Mouse (Mus musculus) CH12.LX (cell line): Measurements from ENCODE around the gene Rnase2b. TPM values are rescaled to one million over a fixed set of nuclear protein-coding genes. Genes with fewer than 3 reads are reported as not detected.

ENCODE experiments used
- DNase-seq: peaks from one replicate; pipeline ENCODE4 v3.0.0-alpha.2; 2013; ENCODE audit errors: extremely low read depth
- H3K27ac ChIP-seq: 2 replicates; pipeline ENCODE4 v1.5.1; 2012; ENCODE audit warnings: low read depth, mild to moderate bottlenecking, control low read depth, moderate library complexity; ENCODE audit not compliant: insufficient read depth
- H3K27me3 ChIP-seq: replicated peaks from 2 replicates; pipeline ENCODE3; 2012; ENCODE audit warnings: inconsistent platforms
- H3K36me3 ChIP-seq, 2 experiments: replicated peaks in 1 of 2; 2 replicates each; pipeline versions ENCODE3 to v1.6.1; 2012; ENCODE audit warnings: inconsistent platforms in 1 of 2, low read length in 1 of 2, mild to moderate bottlenecking in 1 of 2, mixed read lengths in 1 of 2, moderate library complexity in 1 of 2; ENCODE audit not compliant: control insufficient read depth in 1 of 2, insufficient read depth in 1 of 2
- H3K4me1 ChIP-seq, 2 experiments: 2 replicates each; pipeline ENCODE4 v1.6.1; 2012; ENCODE audit warnings: inconsistent platforms in 1 of 2, moderate library complexity in 1 of 2; ENCODE audit not compliant: insufficient read depth in 2 of 2, control insufficient read depth in 1 of 2
- H3K4me2 ChIP-seq: 2 replicates; pipeline ENCODE4 v1.6.1; 2012; ENCODE audit warnings: low read depth, mild to moderate bottlenecking, control low read depth; ENCODE audit not compliant: poor library complexity, insufficient read depth, severe bottlenecking
- H3K4me3 ChIP-seq, 3 experiments: fragments of 150-350 bp in 1 of 3; sonication (generic) in 1 of 3; replicated peaks in 1 of 3; 2 replicates each; pipeline versions ENCODE3 to v1.5.1; 2011 to 2012; ENCODE audit warnings: low read depth in 2 of 3, low read length in 2 of 3, mild to moderate bottlenecking in 2 of 3, moderate library complexity in 2 of 3, control low read depth in 1 of 3, improper control_type of control experiment in 1 of 3, inconsistent platforms in 1 of 3, mixed read lengths in 1 of 3; ENCODE audit not compliant: poor library complexity in 1 of 3
- H3K79me2 ChIP-seq: replicated peaks from 2 replicates; pipeline ENCODE4 v1.6.1; 2012; ENCODE audit warnings: mild to moderate bottlenecking, moderate library complexity; ENCODE audit not compliant: control insufficient read depth, poor library complexity, insufficient read depth, severe bottlenecking; ENCODE audit errors: extremely low read depth
- H3K9ac ChIP-seq: 2 replicates; pipeline ENCODE4 v1.6.1; 2012; ENCODE audit warnings: low read depth, mild to moderate bottlenecking, control low read depth, moderate library complexity; ENCODE audit not compliant: insufficient read depth
- H3K9me3 ChIP-seq: replicated peaks from 2 replicates; pipeline ENCODE3; 2012; ENCODE audit warnings: low read length, inconsistent platforms, mixed read lengths
- BHLHE40 ChIP-seq: IDR thresholded peaks from 2 replicates; pipeline ENCODE4 v1.6.1; 2011; ENCODE audit warnings: mild to moderate bottlenecking, low read depth, low read length, improper control_type of control experiment
- CHD2 ChIP-seq: IDR thresholded peaks from 2 replicates; pipeline ENCODE4 v1.6.1; 2011; ENCODE audit warnings: low read length, improper control_type of control experiment
- CTCF ChIP-seq, 2 experiments: IDR thresholded peaks in 1 of 2; conservative IDR thresholded peaks in 1 of 2; 2 replicates each; pipeline ENCODE4 v1.5.1; 2011 to 2012; ENCODE audit warnings: low read depth in 2 of 2, low read length in 2 of 2, improper control_type of control experiment in 1 of 2, inconsistent platforms in 1 of 2, mild to moderate bottlenecking in 1 of 2, moderate library complexity in 1 of 2
- ELF1 ChIP-seq: IDR thresholded peaks from 2 replicates; pipeline ENCODE4 v1.6.1; 2014; ENCODE audit warnings: low read depth, mild to moderate bottlenecking, inconsistent platforms, low read length, improper control_type of control experiment
- ETS1 ChIP-seq: conservative IDR thresholded peaks from 2 replicates; pipeline ENCODE4 v1.6.1; 2012; ENCODE audit warnings: low read depth, mild to moderate bottlenecking, inconsistent platforms, low read length, improper control_type of control experiment, moderate library complexity
- HCFC1 ChIP-seq: IDR thresholded peaks from 2 replicates; pipeline ENCODE4 v1.6.1; 2012; ENCODE audit warnings: low read depth, mild to moderate bottlenecking, inconsistent platforms, low read length, improper control_type of control experiment
- IRF4 ChIP-seq: IDR thresholded peaks from 2 replicates; pipeline ENCODE4 v1.6.1; 2014; ENCODE audit warnings: low read depth, mild to moderate bottlenecking, inconsistent platforms, low read length, improper control_type of control experiment
- JUND ChIP-seq: conservative IDR thresholded peaks from 2 replicates; pipeline ENCODE4 v1.6.1; 2011; ENCODE audit warnings: low read depth, low read length, improper control_type of control experiment
- MAFK ChIP-seq: IDR thresholded peaks from 2 replicates; pipeline ENCODE4 v1.6.1; 2011; ENCODE audit warnings: low read length, improper control_type of control experiment; ENCODE audit not compliant: insufficient replicate concordance
- MEF2A ChIP-seq: IDR thresholded peaks from 2 replicates; pipeline ENCODE4 v1.6.1; 2014; ENCODE audit warnings: low read depth, mild to moderate bottlenecking, inconsistent platforms, low read length, improper control_type of control experiment, borderline replicate concordance
- MYC ChIP-seq: IDR thresholded peaks from 2 replicates; pipeline ENCODE4 v1.6.1; 2011; ENCODE audit warnings: low read depth, mild to moderate bottlenecking, improper control_type of control experiment, low read length
- NELFE ChIP-seq: IDR thresholded peaks from 2 replicates; pipeline ENCODE4 v1.6.1; 2011; ENCODE audit warnings: low read depth, low read length, improper control_type of control experiment
- NRF1 ChIP-seq: IDR thresholded peaks from 2 replicates; pipeline ENCODE4 v1.6.1; 2014; ENCODE audit warnings: low read depth, mild to moderate bottlenecking, inconsistent platforms, low read length, improper control_type of control experiment, moderate library complexity
- PAX5 ChIP-seq: IDR thresholded peaks from 2 replicates; pipeline ENCODE4 v1.6.1; 2012; ENCODE audit warnings: low read length, inconsistent platforms, mixed read lengths
- POLR2A ChIP-seq: IDR thresholded peaks from 2 replicates; pipeline ENCODE4 v1.6.1; 2011; ENCODE audit warnings: low read depth, mild to moderate bottlenecking, improper control_type of control experiment, low read length
- RAD21 ChIP-seq: IDR thresholded peaks from 2 replicates; pipeline ENCODE4 v1.6.1; 2011; ENCODE audit warnings: low read depth, mild to moderate bottlenecking, low read length, improper control_type of control experiment, moderate library complexity
- TBP ChIP-seq: conservative IDR thresholded peaks from 2 replicates; pipeline ENCODE4 v1.6.1; 2011; ENCODE audit warnings: low read depth, low read length, improper control_type of control experiment
- ZC3H11A ChIP-seq: IDR thresholded peaks from 2 replicates; pipeline ENCODE4 v1.6.1; 2012; ENCODE audit warnings: low read depth, mild to moderate bottlenecking, inconsistent platforms, low read length, improper control_type of control experiment
- dilution Hi-C: fragments of 300-500 bp; cut with MboI; formaldehyde crosslinking; loops from 2 replicates; pipeline ENCODE4 v1.14.3; 2020; ENCODE audit warnings: low sequenced_read_pairs; ENCODE audit not compliant: extremely low pct_unique_long_range_greater_than_20kb, extremely low pct_ligation_motif_present
- in situ Hi-C: fragments of 300-500 bp; cut with MboI; formaldehyde crosslinking; loops from 3 replicates; pipeline ENCODE4 v1.14.3; 2019; ENCODE audit warnings: low sequenced_read_pairs, low pct_ligation_motif_present, low pct_unique_long_range_greater_than_20kb, mixed read lengths
- polyA plus RNA-seq: library from polyadenylated mRNA; unstranded; fragments of >175 nt; gene quantifications from 2 replicates; pipeline ENCODE4 v1.2.1, GENCODE M21; 2012; ENCODE audit warnings: low read depth; ENCODE audit not compliant: insufficient read length
- total RNA-seq, 2 experiments: library from RNA; depleted of rRNA; stranded (reverse); fragments of 300-350 nt in 1 of 2; fragments of >200 nt in 1 of 2; gene quantifications; 2 replicates each; pipeline ENCODE4 v1.2.3; 2012 to 2014

Gene Rnase2b
- total and polyA plus RNA-seq, 3 experiments = 1.3 TPM; not detected in 2

GRCm38 (mm10) chr14:51144451-51144850 lies 17.6 kb upstream of the Rnase2b start:
- in situ Hi-C loops = no loop called here
- H3K36me3 ChIP-seq = no peaks in the 10 kb centered on the region
- no peak overlapping the region for H3K27ac ChIP-seq
- H3K9ac ChIP-seq = no peak overlapping the region
- dilution Hi-C loops = no loop called here
- peaks cover 2 to 11% of the 10 kb centered on the region in 2 experiments; a peak in 3 of 4 replicates for H3K4me1 ChIP-seq
- DNase-seq = no peak
- no peaks in the 10 kb centered on the region for H3K27me3 ChIP-seq
- no peak overlapping the region for H3K4me2 ChIP-seq
- H3K79me2 ChIP-seq = no peaks in the 10 kb centered on the region
- no peak overlapping the region for H3K4me3 ChIP-seq
- H3K9me3 ChIP-seq = no peaks in the 10 kb centered on the region
- TF ChIP-seq NELFE (no peak), CHD2 (no peak), CTCF (conservative IDR thresholded peaks at IDR 0.05 in 1 of 2, IDR thresholded peaks at IDR 0.05 in 1 of 2; ENCODE audit: low read depth in 2 of 2, low read length in 2 of 2) (no peak), IRF4 (no peak), POLR2A (no peak), MEF2A (no peak), ZC3H11A (no peak), BHLHE40 (no peak), TBP (no peak), MAFK (no peak), PAX5 (no peak), NRF1 (no peak), RAD21 (no peak), JUND (no peak), ETS1 (no peak), MYC (no peak), HCFC1 (no peak)

GRCm38 (mm10) chr14:51145521-51145920 lies 16.5 kb upstream of the Rnase2b start:
- Histone ChIP-seq H3K4me1 (peaks cover 2 to 11% of the 10 kb centered on the region in 2 experiments; a peak in 3 of 4 replicates), H3K27ac (no peak overlapping the region), H3K36me3 (no peaks in the 10 kb centered on the region)

More at GRCm38 (mm10) chr14:51145521-51145920, 16.5 kb upstream of the Rnase2b start:
- in situ Hi-C loops (no loop called here), dilution Hi-C loops (no loop called here)
- Histone ChIP-seq H3K9me3 (no peaks in the 10 kb centered on the region), H3K79me2 (no peaks in the 10 kb centered on the region), H3K9ac (no peak overlapping the region), H3K27me3 (no peaks in the 10 kb centered on the region), H3K4me3 (no peak overlapping the region), H3K4me2 (no peak overlapping the region)
- no peak for DNase-seq
- no peak for TF ChIP-seq ELF1
